Mouse (Mus musculus): Measurements from ENCODE around the gene Kcnh4.

Kcnh4 gene

GRCm38 (mm10) chr11:100759611-100760233, at the start of gene Kcnh4:
Gene Kcnh4, minus strand, starts transcription at chr11:100759942.
- peak; percentile 92 to 96 for DNase-seq (ENCODE audit: low spot score in 2 of 2)

GRCm38 (mm10) chr11:100806380-100807305, 46.9 kb upstream of the Kcnh4 start:
- no peak for DNase-seq (ENCODE audit: low spot score in 2 of 2)

- DNase-seq (ENCODE audit: low spot score in 2 of 2): no peak
Observed at GRCm38 (mm10) chr11:100805535-100805934, 45.8 kb upstream of the Kcnh4 start.

DNA sequence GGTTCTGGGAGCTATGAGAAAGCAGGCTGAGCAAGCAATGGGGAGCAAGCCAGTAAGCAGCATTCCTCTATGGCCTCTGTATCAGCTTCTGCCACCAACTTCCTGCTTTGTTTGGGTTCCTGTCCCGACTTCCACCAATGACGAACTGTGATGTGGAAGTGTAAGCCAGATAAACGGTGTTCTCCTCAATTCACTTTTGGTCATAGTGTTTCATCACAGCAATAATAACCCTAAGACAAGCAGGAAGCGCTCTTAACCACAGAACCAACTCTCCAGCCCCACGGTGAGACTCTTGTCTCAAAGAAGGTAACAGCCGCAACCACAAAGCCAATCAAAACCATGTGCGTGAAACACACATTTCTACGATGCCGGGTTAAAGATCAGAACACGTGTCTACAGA, 44.7 kb upstream of the Kcnh4 start:
- no peak for DNase-seq (ENCODE audit: low spot score in 2 of 2)

DNA sequence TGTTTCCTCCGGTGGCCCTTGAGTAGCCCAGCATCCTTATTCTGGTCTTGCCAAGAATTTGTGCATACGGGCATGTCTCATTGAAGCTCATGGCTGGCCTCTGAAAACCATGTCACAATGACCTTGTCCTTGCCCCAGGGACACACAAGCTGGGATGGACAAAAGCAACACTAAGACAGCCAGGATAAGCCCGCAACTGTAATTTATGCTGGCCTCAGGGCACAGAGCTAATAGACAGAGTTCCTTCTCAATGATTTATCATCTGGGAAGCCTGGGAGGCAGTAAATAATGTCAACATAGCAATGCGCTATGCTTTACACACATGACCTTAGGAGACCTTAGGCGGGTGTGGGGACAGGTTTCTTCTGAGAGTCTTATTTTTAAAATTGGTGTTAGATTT, 39.7 kb upstream of the Kcnh4 start:
- no peak for DNase-seq (ENCODE audit: low spot score in 2 of 2)

- DNase-seq (ENCODE audit: low spot score in 2 of 2): no peak
Observed at GRCm38 (mm10) chr11:100796585-100796984, 36.8 kb upstream of the Kcnh4 start.

GRCm38 (mm10) chr11:100795386-100795785, 35.6 kb upstream of the Kcnh4 start:
- no peak for DNase-seq (ENCODE audit: low spot score in 2 of 2)

- no peak for DNase-seq (ENCODE audit: low spot score in 2 of 2)
Observed at GRCm38 (mm10) chr11:100791457-100792049, 31.8 kb upstream of the Kcnh4 start.

GRCm38 (mm10) chr11:100790644-100791043, 30.9 kb upstream of the Kcnh4 start:
- peak; percentile 32 to 45 for DNase-seq (ENCODE audit: low spot score in 2 of 2)

- no peak for DNase-seq (ENCODE audit: low spot score in 2 of 2)
Observed at GRCm38 (mm10) chr11:100789702-100790101, 30.0 kb upstream of the Kcnh4 start.

DNA sequence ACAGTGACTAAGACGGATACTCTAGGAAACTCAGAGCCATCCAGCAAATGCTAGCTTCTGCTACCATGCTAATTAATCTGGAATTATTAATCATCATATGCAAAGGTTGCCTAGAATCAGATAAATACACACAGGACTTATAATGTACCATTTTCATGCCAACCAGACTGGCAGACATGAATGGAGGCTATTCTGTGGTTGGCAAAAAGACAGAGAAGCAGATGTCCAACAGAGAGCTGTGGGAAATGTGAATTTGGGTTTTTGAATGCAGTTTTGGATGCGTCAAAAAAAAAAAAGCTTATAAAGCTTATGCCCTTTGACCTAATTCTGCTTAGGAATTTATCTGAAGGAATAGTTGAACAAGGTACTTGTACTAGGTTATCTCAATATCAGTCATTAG, 26.0 kb upstream of the Kcnh4 start:
- DNase-seq (ENCODE audit: low spot score in 2 of 2): no peak

- DNase-seq (ENCODE audit: low spot score in 2 of 2): no peak
Observed at GRCm38 (mm10) chr11:100784286-100784685, 24.5 kb upstream of the Kcnh4 start.

- DNase-seq (ENCODE audit: low spot score in 2 of 2): no peak
Observed at GRCm38 (mm10) chr11:100782568-100782967, 22.8 kb upstream of the Kcnh4 start.

DNA sequence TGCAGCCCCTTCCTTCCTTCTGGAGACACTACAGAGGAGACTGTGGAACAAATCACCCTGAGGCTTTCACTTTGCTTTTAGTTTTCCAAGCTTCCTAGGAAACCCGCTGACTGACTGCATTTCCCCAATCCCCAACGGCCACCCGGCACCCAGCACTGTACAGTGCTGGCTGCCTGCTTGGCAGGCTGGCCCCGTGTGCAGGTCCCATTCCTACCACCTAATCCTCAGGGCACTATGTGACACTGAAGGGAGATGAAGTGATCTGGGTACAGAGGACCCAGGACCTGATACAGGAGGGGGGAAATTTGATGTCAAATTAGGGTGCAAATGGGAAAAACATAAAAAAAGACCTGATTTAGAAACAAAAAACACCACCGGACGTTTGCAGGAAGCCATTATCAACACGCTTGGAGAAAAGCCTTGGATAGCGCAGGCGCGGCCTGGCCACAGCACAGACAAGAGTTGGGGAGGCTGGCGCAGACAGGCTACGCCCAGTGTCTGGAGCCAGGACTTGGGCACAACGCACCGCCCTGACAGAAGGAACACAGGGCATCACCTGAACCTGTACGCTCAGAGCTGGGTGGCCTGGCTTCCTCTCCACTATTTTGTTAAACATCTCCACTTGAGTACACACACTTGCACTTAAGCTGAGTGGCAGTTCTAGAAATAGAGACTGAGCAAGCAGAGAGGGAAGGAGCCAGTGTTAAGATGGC, 22.2 kb upstream of the Kcnh4 start:
- no peak for DNase-seq (ENCODE audit: low spot score in 2 of 2)

GRCm38 (mm10) chr11:100780247-100780646, 20.5 kb upstream of the Kcnh4 start:
- DNase-seq (ENCODE audit: low spot score in 2 of 2): no peak

- no peak for DNase-seq (ENCODE audit: low spot score in 2 of 2)
Observed at GRCm38 (mm10) chr11:100778069-100778468, 18.3 kb upstream of the Kcnh4 start.

DNA sequence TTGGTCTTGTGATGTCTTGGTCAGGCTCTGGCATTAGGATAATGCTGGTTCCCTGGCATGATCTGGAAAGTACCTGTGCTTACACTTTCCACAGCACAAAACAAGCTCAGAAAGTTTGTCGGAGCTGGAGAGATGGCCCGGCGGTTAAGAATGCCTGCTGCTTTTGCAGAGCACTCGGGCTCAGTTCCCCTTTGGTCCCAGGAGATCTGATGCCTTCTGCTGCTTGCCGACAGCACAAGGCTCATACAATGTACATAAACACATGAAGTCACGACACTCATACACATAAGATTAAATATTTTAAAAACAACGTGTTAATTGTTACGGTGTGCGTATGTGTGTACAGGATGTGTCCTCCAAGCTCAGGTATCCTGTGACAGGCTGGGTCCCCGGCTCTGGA, 16.2 kb upstream of the Kcnh4 start:
- DNase-seq (ENCODE audit: low spot score in 2 of 2): no peak

DNA sequence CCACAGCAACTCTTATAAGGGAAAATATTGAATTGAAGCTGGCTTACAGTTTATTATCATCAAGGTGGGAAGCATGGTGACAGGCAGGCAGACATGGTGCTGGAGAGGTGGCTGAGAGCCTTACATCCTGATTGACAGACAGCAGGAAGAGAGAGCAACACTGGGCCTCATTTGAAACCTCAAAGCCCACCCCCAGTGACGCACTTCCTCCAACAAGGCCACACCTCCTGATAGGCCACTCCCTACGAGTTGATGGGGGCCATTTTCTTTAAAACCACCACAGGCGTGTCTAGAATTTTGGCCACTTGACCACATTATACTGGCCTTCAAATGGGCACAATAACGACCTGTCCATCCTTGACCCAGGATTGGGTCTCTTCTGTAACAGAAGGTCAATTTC, 14.5 kb upstream of the Kcnh4 start:
- no peak for DNase-seq (ENCODE audit: low spot score in 2 of 2)

GRCm38 (mm10) chr11:100770646-100771408, 11.1 kb upstream of the Kcnh4 start, which contains the start of gene Ghdc:
Gene Ghdc, minus strand, starts transcription at chr11:100770957.
- peak; percentile 76 to 79 for DNase-seq (ENCODE audit: low spot score in 2 of 2)

DNA sequence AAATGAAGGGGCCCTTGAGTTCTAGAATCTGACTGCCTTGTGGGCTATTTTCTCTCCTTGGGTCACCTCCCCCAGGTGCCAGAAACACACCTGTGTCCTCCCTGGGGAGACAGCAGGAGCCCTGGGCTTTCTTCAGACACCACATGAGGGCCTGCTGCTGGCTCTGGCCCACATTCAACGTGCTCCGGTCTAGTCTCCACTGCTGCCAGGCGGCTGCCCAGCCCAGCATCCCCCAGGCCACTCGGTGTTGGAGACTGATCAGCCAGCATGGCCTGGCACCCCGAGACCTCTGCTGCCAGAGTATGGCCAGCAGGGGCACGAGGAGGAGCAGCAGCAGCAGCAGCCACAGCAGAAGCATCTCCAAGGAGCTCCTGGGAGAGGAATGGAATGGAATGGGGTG, 10.2 kb upstream of the Kcnh4 start:
- DNase-seq (ENCODE audit: low spot score in 2 of 2): no peak

DNA sequence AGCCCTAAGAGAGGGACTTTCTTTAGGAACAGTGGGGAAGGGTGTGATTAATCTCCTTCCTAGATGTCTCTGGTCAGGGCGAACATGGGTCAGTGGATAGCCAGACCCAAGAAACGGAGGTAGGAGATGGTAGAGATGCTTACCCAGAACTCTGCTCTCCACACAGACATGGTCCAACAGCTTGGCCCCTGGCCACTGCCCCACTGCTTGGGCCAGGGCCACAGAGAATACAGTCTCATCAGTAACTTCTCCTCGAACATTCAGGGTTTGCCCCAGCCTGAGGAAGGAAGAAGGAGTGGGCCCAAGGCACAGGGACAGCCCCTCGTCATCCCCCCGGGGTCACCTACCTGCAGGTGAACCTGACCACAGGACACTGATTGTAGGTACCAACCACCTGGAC, 8.1 kb upstream of the Kcnh4 start:
- DNase-seq (ENCODE audit: low spot score in 2 of 2): no peak

All from right cerebral cortex, postnatal 36 days (tissue).